Mouse (Mus musculus): ENCODE data around the gene Cd28.

Cd28 gene

GRCm38 (mm10) chr1:60751011-60751410 lies 34.4 kb downstream of the Cd28 start:
- no peak for DNase-seq

- DNase-seq = no peak
Measured at GRCm38 (mm10) chr1:60752986-60753385, 36.4 kb downstream of the Cd28 start.

- DNase-seq = no peak
Measured at GRCm38 (mm10) chr1:60753981-60754380, 37.4 kb downstream of the Cd28 start.

GRCm38 (mm10) chr1:60755391-60756243 lies 39.0 kb downstream of the Cd28 start:
- DNase-seq = no peak

- DNase-seq = no peak
Measured at GRCm38 (mm10) chr1:60757631-60758030, 41.0 kb downstream of the Cd28 start.

GRCm38 (mm10) chr1:60758226-60758625 lies 41.6 kb downstream of the Cd28 start:
- no peak for DNase-seq

- no peak for DNase-seq
Measured at GRCm38 (mm10) chr1:60759563-60760335, 43.1 kb downstream of the Cd28 start.

- DNase-seq = no peak
Measured at GRCm38 (mm10) chr1:60760475-60760874, 43.9 kb downstream of the Cd28 start.

GRCm38 (mm10) chr1:60761528-60762171 lies 45.0 kb downstream of the Cd28 start:
- no peak for DNase-seq

- DNase-seq = no peak
Measured at GRCm38 (mm10) chr1:60762451-60762850, 45.9 kb downstream of the Cd28 start.

GRCm38 (mm10) chr1:60762916-60763315 lies 46.3 kb downstream of the Cd28 start:
- no peak for DNase-seq

GRCm38 (mm10) chr1:60771771-60772170 lies 55.2 kb downstream of the Cd28 start:
- no peak for DNase-seq

- DNase-seq = no peak
Measured at GRCm38 (mm10) chr1:60773231-60773630, 56.6 kb downstream of the Cd28 start.

GRCm38 (mm10) chr1:60776166-60776565 lies 59.6 kb downstream of the Cd28 start:
- DNase-seq = no peak

- no peak for DNase-seq
Measured at GRCm38 (mm10) chr1:60776906-60777305, 60.3 kb downstream of the Cd28 start.

- no peak for DNase-seq
Measured at GRCm38 (mm10) chr1:60778465-60779115, 62.0 kb downstream of the Cd28 start.

GRCm38 (mm10) chr1:60779176-60779575 lies 62.6 kb downstream of the Cd28 start:
- no peak for DNase-seq

- no peak for DNase-seq
Measured at GRCm38 (mm10) chr1:60781666-60782065, 65.1 kb downstream of the Cd28 start.

GRCm38 (mm10) chr1:60793717-60794116 lies 77.1 kb downstream of the Cd28 start:
- DNase-seq = no peak

- DNase-seq = no peak
Measured at GRCm38 (mm10) chr1:60795677-60796205, 79.1 kb downstream of the Cd28 start.

GRCm38 (mm10) chr1:60799795-60800345 lies 83.3 kb downstream of the Cd28 start:
- DNase-seq = no peak

GRCm38 (mm10) chr1:60801210-60801671 lies 84.6 kb downstream of the Cd28 start:
- DNase-seq = no peak
